Mouse (Mus musculus): ENCODE results near the gene Phf14.

- TF ChIP-seq CTCF (IDR thresholded peaks at IDR 0.05; ENCODE audit: low read depth, low read length) (no peak), POLR2A (IDR thresholded peaks at IDR 0.05; ENCODE audit: insufficient read depth, low read length) (no peak), EP300 (IDR thresholded peaks at IDR 0.05; ENCODE audit: insufficient read depth, low read depth, low read length) (no peak)
These were observed 197.5 kb downstream of the Phf14 start for GRCm38 (mm10) chr6:12105144-12105543.
